Mouse (Mus musculus) spleen, embryonic (tissue): ENCODE measurements around the gene Ank.

ENCODE experiments used
- CTCF ChIA-PET: fragments of 350-600 bp; sonication (Branson Sonifier 250); formaldehyde crosslinking; loops from one replicate; lab custom pipeline; 2022; lab: Charles Lee

The Ank gene

DNA sequence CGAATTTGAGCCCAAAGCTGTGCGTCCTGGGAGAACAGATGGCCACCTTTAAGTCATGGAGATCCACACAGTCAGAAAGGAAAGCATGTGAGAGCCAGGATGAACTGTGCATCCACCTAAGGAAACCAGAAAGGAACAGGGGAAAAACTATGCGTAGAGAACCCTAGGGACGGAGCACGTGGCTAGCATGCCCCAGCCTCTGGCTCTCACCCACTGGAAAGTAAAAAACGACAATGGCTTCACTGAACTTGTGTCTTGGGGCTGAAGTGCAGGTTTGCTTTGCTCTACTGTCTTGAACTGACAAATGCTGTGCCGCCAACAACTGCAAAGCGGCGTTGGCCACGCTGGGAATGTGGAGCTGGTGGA is 159.4 kb downstream of the Ank start:
- CTCF ChIA-PET = no interaction called here

DNA sequence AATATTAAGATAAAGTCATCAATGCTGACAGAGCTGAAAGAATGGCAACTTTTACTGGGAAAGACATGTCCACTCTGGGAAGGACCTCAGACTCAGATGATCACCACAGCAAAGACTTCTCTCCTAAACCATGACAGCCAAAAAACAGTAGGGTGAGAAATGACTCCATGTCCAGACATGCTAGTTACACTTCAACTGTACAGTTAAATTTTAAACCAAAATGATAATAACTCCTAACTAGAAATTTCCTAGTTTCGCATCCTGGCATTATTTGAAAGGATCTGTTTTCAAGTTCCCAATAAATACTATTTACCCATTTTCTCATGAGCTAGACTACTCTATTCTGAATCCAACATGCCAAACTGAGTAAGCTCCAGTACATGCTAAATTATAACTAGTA is 159.8 kb downstream of the Ank start:
- CTCF ChIA-PET = no interaction called here

- CTCF ChIA-PET = interaction anchor here (1.3 to 1.5 kb wide), 2 partner anchors 12 to 32 kb away, joined by 3 read pairs; no protein-coding TSS in a partner anchor
Measured at GRCm38 (mm10) chr15:27627794-27628193, 161.3 kb downstream of the Ank start.

GRCm38 (mm10) chr15:27629046-27629445 is 162.6 kb downstream of the Ank start:
- CTCF ChIA-PET = interaction anchor here (0.6 kb wide), 1 partner anchor 226 kb away, joined by 4 read pairs; no protein-coding TSS in a partner anchor

DNA sequence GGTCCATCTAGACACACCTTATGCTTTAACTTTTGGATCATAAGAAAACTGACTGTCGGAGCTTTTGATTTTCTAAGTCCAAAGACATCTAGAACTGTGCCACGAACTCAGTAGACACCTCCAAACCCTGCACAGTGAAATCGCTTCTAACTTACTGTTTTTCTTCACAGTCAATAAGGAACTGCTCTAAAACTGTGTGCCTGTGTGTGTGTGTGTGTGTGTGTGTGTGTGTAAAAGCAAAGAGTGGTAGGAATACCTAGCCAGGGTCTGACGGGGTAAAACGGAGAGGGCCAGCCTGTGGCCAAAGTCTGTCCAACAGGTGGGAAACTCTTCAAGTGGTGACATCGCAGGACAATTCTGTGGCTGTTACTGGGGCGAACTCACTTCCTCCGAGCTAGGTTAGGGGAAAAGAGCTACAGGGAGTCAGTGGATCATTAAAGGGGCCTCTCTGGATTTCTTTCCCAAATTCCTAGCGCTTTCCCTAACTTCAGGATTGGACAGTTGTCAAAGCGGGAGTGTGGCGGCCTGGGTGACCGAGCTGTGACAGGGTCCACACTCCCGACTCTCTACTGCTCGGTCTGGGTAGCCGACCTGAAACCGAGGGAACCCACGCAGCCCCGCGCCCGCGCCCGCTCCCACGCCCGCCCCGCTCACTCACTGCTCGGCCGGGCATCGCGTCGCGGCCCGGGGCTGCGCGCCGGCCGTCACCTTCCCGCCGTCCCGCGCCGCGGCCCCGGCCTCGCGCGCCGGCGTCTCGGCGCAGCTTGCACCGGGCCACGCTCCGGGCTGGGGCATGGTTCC is 163.5 kb downstream of the Ank start:
- CTCF ChIA-PET = no interaction called here

- CTCF ChIA-PET = no interaction called here
Measured at GRCm38 (mm10) chr15:27630601-27631383, 164.3 kb downstream of the Ank start, which contains the start of gene Otulin. Gene Otulin, minus strand, starts transcription at chr15:27630693.

- CTCF ChIA-PET = no interaction called here
Measured at GRCm38 (mm10) chr15:27633941-27634900, 167.7 kb downstream of the Ank start.

- CTCF ChIA-PET = interaction anchor here (0.6 to 1.2 kb wide), 3 partner anchors 17 to 43 kb away, joined by 3 to 5 read pairs (median 4); no protein-coding TSS in a partner anchor
Measured at GRCm38 (mm10) chr15:27641171-27641570, 174.7 kb downstream of the Ank start.

DNA sequence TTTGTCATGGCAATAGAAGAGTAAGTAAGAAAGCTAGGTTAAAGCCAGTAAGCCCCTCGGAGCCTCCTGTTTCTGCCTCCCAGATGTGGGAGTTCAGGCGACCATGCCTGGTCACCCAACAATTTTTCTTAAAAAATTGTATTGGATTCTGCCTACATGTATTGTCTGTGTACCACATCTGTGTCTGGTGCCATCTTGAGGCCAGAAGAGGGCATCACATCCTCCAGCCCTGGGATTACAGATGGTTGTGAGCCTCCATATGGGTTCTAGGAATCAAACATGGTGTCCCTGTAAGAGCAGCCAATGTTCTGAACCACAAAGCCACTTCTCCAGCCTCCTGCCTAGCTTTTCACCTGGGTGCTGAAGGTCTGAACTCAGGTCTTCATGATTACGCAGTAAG is 176.4 kb downstream of the Ank start:
- CTCF ChIA-PET = interaction anchor here (0.5 kb wide), 1 partner anchor 201 kb away, joined by 5 read pairs; no protein-coding TSS in a partner anchor
